Mouse (Mus musculus) left cerebral cortex, postnatal 14 days (tissue): ENCODE data around the gene Kdm3a. TPM values are rescaled to one million over a fixed set of nuclear protein-coding genes. Genes with fewer than 3 reads are reported as not detected.

Experiments
- DNase-seq, 2 experiments: peaks; one replicate each; pipeline ENCODE4 v3.0.0; 2021 to 2022; ENCODE audit warnings: low spot score in 2 of 2, mixed read lengths in 1 of 2
- intact Hi-C: fragments of 180-260 bp; cut with DNase I; formaldehyde crosslinking; loops from one replicate; pipeline ENCODE4 v1.15.1; 2025
- total RNA-seq, 2 experiments: library from RNA; stranded (reverse); gene quantifications; 2 replicates each; pipeline ENCODE4 v1.2.3; 2021

Gene Kdm3a
- total RNA-seq, 2 experiments from 2014 or later = 28.4 to 34.0 TPM

- intact Hi-C loops = no loop called here
- no peak for DNase-seq
Observed at GRCm38 (mm10) chr6:71607756-71608155, 25.0 kb downstream of the Kdm3a start.

GRCm38 (mm10) chr6:71590154-71590553 is 42.6 kb downstream of the Kdm3a start:
- intact Hi-C loops = loop anchor here (10.0 kb wide), 1 partner anchor 295 kb away; no protein-coding TSS in a partner anchor
- DNase-seq = no peak

DNA sequence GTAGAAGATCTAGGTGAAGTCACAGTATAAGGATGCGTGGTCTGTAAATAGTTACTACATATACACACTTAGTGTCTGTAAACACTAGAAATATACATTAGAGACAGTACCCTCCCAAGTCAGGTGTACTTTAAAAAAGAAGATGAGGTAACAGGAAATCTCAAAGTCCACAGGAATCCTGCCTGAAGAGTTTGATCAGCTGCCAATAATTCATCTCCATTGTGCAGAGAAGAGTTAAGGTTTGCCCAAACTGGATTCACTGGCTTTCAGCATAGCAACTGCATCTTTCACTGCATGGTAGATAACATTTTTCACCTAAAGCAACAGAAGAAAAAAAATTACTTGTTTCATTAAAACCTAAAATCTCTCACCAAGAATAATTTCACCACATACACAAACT is 43.4 kb downstream of the Kdm3a start:
- intact Hi-C loops = no loop called here
- no peak for DNase-seq

DNA sequence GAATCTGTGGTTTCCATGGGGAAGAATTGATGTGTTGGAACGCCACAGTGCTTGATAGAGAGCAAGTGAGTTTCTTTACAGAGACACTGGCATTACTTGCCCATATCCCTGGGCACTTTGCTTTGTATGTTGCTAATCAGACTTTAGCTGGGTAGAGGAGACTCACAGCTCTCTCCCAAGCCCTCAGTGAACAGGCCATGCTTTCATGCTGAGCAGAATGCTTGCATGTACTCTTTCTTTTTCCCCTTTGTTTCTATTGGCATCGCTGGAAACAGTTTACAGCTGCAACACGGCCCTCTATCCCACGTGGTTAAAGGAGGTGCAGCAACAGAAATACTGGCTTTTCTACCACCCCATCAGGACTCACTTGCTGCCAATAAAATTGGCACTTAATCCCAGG is 49.6 kb downstream of the Kdm3a start:
- intact Hi-C loops = no loop called here
- DNase-seq = no peak

DNA sequence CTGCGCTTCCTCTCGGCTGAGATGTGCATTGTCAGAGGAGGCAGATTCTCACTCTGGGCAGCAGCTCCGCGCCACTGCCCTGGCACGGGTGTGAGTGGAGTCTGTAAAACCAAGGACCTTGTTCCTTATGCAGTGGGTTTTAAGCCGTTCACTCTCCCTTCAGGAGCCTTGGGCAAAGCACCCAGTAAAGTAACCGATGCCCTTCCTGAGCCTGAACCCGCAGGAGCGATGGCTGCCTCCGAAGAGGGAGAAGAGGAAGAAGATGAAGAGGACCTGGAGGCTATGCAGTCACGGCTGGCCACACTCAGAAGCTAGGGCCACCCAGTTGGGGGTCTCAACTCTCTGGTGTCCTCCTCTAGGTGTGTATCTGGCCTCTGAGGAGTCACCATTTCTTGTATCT is 53.3 kb downstream of the Kdm3a start:
- DNase-seq = no peak
- intact Hi-C loops = no loop called here

DNA sequence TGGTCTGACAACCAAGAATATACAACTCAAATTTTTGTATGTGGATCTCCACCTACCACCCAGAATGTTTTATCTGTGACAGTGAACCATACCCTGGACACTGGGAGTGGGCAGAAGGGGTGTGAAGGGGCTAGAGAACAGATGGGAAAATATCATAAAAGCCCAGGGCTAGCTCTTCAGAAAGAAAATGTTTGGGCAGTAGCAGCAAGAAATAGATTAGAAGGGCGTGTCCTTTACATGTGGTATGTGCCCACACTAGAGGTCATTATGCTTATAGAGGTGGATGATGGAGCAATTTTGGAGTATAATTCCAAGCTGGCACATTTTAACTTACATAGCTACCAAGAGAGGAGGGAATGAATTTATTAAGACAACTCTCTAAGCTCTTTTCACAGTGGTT is 57.4 kb downstream of the Kdm3a start:
- no peak for DNase-seq
- intact Hi-C loops = no loop called here

GRCm38 (mm10) chr6:71569025-71569424 is 63.8 kb downstream of the Kdm3a start:
- no peak for DNase-seq
- intact Hi-C loops = no loop called here

GRCm38 (mm10) chr6:71568616-71569015 is 64.2 kb downstream of the Kdm3a start:
- intact Hi-C loops = no loop called here
- DNase-seq = peak in 1 of 2 experiments; percentile 15

DNA sequence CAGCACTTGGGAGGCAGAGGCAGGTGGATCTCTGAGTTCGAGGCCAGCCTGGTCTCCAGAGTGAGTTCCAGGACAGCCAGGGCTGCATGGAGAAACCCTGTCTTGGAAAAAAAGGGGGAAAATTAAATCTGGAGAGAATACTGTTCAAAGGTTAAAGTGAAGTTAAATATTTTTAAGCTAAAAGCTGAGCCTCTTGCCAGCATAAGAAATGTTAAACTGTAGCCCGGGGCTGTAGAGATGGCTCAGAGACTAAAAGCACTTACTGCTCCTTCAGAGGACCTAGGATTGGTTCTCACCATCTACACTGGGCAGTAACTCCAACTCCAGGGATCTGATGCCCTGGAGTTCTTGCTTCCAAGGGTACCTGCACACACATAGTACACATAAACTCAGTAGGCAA is 76.0 kb downstream of the Kdm3a start:
- intact Hi-C loops = no loop called here
- DNase-seq = no peak

- intact Hi-C loops = no loop called here
- no peak for DNase-seq
Observed at GRCm38 (mm10) chr6:71555507-71555951, 77.3 kb downstream of the Kdm3a start.

- peak; percentile 96 for DNase-seq
- intact Hi-C loops = loop anchor here (2.0 kb wide), 1 partner anchor 49 kb away; no protein-coding TSS in a partner anchor
Observed at GRCm38 (mm10) chr6:71543686-71544499, 88.9 kb downstream of the Kdm3a start, which contains the start of gene Chmp3. TSS of gene Chmp3 (plus strand) at chr6:71543797.

Other genes starting within 250 kb of the Kdm3a start
- 10 to 100 TPM; 85.1 to 87.0 TPM for gene Rmnd5a, start 192.4 kb downstream of the Kdm3a start, total RNA-seq
- gene Rnf103, start 139.1 kb downstream of the Kdm3a start, total RNA-seq = 10 to 100 TPM; 52.2 to 53.5 TPM
- 10 to 100 TPM; 77.6 to 83.3 TPM for gene Chmp3, start 89.2 kb downstream of the Kdm3a start, total RNA-seq
- 100 to 1,000 TPM; 134 TPM for gene Reep1, start 74.6 kb upstream of the Kdm3a start, total RNA-seq
- 10 to 100 TPM; 31.3 to 32.3 TPM for gene Mrpl35, start 194.0 kb upstream of the Kdm3a start, total RNA-seq
- gene Immt, start 198.3 kb upstream of the Kdm3a start, total RNA-seq = 100 to 1,000 TPM; 137 to 141 TPM